Mouse (Mus musculus) skeletal muscle tissue, adult 2 months (tissue): ENCODE data around the gene Pgm2.

ENCODE experiments used
- DNase-seq: peaks from one replicate; pipeline ENCODE4 v3.0.0-alpha.2; 2012; ENCODE audit warnings: low read depth, low spot score

The Pgm2 gene

DNA sequence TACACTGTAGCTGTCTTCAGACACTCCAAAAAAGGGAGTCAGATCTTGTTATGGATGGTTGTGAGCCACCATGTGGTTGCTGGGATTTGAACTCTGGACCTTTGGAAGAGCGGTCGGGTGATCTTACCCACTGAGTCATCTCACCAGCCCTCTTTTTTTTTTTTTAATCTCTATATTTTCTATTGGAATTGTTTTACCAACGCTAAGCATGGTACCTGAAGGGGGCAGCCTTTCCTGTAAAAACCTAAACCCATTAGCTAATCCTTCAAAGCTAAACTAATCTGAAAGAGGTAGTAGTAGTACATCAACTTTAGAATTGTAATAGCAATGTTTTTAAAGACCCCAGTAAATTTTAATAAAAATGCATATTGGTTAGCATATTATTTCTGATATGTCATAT lies 17.2 kb upstream of the Pgm2 start:
- no peak for DNase-seq

DNA sequence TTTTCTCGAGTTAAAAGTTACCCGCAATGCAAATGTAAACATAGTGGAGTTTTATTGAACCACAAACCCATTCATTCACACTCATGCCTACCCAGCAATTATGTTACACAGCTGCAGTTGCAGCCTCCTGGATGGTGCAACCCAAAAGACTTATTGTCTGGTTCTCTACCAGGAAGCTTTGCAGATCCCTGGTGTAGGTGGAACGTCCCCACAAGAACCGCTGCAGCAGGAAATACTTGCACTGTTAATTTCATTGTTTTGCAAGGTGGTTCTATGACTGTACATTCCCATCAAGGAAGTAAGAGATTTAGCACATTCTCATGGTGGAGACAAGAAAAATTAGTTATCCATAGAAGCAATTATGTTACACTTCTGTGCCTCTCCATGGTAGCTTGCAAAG lies 15.4 kb upstream of the Pgm2 start:
- no peak for DNase-seq

DNA sequence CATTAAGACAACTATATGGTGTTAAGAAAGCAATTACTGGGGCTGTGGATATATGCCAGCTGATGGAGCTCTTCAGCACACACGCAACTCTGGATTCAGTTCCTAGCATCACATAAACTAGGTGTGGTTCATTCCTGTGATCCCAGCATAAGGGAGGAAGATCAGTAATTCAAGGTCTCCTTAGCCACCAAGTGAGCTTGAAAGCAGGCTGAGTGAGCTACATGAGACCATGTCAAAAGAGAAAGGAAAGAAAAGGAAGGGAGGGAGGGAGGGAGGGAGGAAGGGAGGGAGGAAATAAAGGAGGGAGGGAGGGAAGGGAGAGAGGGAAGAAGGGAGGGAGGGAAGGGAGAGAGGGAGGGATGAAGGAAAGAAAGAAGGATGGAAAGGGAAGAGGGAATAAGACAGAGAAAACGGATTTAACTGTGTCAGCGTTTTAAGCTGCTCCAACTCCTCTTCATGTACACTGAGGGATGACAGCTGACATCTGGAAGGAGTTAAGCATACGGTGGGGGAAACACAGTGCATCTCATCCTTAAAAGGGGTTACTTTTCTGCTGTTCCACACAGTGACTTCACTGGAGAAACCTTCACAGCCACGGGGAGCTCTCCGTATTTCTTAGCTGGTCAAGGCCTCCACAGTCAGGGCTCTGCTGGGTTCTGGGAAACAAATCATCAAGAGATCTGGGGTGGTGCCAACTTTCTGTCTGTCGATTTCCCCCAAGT lies 13.8 kb upstream of the Pgm2 start:
- DNase-seq: no peak

DNA sequence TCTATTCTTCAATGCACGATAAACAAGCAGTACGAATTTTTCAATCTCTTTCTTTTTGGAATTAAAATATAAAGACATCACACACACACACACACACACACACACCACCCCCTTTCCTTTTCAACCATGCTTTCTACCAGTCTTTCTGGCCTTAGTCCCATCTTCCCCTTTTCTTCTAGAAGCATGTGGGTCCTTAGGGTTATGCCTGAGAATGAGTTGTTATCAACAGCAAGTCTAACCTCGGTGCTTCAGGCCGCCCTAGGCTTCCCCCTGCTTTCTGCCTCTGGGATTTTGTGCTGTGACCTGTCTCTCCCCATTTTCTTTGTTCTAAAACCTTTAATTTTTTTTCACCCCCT lies 13.3 kb upstream of the Pgm2 start:
- DNase-seq: no peak

DNA sequence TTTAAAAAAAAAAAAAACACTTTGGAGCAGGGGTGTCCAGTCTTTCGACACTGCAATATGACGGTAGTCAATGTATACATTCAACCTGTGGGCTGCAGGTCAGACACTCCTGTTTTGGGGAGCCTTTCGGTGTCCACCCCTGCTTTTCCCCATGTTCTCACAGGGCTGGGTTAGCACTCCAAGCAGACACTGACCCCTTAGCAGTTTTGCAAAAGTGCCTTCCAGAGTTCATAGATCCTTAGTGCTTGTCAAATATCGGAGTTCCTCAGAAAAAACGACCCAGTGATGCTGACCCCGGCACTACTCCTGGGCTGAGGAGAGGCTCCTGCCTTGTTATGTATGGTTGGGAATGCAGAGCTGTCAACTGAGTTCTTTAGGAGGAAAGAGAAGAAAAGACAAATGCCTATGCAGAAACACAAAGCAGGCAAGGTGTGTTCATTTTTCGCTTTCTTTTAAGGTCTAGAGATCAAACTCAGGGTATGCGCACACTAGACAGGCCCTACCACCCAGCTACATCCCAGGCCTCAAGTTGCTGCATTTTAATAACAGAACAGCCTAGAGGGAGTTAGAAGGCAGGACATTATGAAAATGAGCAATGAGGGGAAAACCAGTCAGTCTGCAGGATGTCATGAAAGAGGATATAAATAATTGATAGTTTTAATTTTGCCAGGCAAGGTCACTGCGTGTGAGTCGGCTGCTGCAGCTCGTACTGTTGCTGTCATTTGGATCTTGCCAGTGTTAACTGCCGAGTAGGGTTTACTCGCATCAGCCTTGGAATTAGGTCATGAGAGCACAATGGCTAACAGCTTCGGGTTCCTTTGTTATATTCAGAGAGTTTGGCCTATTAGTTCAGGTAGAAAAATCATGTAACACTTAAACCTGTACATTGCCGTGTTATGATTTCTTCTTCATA lies 9.0 kb upstream of the Pgm2 start:
- DNase-seq: no peak

DNA sequence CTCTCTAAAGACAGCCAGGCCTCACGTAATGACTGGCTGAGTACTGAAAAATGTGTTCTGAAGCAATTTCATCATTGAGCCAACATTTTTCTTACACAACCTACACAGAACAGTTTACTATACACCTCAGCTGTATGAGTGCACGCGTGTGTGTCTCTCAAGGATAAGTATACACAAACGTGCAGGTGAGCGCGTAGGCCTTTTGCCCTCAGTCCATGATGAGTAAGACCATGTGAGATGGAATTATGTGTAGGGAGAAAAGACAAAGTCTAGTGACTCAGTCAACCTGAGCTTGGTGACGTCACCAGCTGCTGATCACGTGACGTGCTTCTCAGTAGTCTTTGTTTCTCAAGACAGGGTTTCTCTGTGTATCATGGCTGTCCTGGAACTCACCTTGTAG lies 7.3 kb upstream of the Pgm2 start:
- no peak for DNase-seq

DNA sequence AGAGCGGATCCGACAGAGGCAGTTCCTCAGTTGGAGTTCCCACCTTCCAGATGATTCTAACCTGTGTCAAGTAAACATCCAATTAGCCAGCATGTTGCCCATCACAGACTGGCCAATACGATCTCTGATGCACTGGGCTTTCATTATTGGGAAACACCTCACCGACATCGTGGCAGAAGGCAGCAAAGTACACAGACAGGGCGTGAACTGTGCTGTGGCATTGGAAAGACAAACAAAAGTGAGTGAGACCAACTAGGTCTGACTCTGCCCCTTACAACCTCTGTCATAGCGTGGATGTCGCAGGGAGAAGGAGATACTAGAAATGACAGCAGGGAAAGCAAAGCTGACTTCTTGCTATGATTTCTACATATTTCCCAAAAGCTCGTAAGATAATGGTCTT lies 4.0 kb upstream of the Pgm2 start:
- DNase-seq: no peak

DNA sequence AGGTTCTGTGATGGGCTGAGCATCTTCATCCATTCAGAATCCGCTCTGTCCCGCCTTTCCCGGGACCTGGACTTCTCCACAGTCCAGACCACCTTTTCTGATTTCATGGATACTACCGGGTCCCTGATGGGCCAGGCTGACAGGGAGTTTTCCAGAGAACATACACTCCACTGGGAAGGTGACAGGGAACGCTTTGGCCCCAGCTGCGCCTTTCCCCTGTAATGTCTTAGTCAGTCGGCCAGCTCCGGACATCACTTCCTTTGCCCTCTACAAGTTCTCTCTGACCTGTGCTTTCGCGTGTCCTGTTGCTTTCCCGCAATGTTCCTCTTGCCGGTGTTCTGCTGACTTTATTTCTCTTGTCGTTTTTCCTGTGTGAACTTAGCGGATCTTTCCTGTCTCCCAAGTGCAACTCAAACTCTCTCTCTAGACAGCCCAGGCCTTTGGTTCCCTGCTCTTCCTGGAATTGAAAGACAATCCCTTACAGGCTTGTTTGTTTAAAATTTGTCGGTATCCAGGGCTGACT lies 660 bp downstream of the Pgm2 start:
- DNase-seq: peak; percentile 21

DNA sequence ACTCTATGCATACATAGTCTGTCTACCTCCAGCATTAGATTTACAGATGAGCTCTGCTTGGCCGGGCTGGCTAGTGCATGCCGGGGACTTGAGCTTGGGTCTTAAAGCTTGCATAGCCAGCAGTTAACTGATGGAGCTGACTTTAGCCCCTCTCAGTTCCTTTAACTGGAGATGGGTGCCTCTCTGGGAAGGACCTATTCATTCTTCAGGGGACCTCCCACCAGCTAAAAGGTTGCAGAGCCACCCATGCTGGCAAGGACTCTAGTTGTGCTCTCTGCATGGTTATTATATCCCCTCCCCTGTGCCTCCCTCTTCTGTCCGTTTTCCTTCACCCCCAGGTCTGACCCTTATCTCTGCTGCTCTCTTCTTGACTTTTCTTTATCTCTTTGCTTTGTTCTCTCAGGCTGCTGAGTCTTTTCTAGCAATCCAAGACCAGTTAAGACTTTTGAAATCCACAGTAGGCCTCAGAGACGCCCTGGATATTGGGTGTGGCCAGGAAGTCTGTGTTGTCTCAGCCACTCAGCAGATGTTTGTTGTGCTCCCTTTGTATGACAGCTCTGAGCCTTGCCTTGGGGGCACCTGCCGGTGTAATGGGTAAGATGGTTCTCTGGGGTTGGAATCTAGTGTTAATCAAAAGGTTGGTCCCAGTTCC lies 2.7 kb downstream of the Pgm2 start:
- no peak for DNase-seq

DNA sequence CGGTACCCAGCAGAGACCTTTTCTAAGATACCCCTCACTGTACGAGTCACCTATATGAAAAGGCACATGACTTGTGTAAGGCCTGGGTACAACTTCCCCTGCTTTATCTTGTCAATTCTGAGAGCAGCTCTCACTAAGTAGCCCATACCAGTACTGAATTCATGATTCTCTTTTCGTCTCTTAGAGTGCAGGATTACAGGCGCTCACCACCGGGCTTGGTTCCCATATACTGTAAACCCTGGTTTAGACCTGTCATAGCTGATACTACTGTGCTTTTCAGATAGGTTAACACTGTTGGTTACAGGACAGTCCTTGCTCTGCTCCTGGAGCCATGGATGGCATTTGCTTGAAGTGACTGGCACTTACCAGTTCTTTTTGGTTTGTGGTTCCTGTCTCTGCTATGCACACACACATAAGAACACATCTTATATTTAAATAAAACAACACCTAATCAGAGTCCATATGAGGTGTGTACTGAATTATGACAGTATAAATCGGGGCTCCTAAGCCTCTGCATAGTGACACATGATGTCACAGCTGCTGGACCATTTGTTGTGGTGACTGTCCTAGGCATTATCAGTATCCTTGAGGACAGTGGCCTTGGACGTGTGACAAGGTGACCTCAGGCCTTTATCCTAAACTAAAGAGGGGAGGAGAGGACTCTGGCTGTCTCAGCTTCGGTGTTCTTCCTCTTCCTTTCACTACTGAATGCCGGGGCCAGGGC lies 9.4 kb downstream of the Pgm2 start:
- no peak for DNase-seq

DNA sequence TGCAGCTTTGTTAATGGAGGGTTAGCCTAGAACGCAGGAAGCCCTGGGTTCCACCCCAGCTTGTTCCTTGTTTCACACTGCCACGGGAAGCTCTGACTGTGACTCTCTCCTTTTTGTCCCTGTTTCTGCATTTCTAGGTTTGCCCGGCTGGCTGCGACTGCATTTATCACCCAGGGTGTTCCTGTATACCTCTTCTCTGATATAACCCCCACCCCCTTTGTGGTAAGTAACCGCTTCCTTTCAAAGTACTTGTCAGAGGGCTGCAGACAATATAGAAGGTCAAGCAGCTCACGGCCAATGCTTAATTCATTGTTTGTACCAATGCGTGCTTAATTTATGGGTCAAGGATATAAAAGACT lies 9.9 kb downstream of the Pgm2 start:
- no peak for DNase-seq

DNA sequence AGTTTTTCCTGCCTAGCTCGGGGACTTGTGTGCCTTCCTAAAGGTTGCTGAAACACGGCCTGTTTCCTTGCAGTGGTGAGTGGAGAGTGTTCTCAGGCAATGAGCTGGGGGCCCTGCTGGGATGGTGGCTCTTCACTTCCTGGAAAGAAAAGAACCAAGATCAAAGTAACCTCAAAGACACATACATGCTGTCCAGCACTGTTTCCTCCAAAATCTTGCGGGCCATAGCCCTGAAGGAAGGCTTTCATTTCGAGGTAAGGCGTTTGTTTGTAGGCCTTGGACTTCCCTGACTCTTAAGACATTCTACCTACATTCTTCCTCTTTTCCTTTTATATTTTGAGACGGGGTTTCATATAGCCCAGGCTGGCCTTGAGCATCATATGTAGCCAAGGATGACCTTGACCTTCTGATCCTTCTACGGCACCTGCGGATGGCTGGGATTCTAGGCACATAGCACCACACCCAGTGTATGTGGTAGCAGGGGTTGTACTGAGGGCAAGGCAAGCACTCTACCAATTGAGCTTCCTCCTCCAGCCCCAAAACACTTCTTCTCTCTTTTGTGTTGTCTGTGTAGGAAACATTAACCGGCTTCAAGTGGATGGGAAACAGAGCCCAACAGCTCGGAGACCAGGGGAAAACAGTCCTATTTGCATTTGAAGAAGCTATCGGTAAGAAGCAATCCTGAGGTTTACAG lies 15.0 kb downstream of the Pgm2 start:
- DNase-seq: no peak

DNA sequence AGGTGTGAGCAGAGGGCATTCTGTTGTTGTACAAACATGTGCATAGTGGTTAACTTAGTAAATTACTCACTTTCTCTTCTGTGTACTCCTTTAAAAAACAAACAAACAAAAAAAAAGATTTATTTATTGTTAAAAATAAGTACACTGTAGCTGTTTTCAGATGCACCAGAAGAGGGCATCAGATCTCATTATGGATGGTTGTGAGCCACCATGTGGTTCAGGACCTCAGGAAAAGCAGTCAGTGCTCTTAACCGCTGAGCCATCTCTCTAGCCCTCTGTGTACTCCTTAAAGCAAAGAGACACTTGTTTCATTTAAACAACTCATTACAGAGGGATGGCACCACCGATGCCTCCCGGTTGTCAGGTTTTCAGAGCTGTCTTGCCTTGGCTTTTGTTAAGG lies 16.5 kb downstream of the Pgm2 start:
- no peak for DNase-seq

DNA sequence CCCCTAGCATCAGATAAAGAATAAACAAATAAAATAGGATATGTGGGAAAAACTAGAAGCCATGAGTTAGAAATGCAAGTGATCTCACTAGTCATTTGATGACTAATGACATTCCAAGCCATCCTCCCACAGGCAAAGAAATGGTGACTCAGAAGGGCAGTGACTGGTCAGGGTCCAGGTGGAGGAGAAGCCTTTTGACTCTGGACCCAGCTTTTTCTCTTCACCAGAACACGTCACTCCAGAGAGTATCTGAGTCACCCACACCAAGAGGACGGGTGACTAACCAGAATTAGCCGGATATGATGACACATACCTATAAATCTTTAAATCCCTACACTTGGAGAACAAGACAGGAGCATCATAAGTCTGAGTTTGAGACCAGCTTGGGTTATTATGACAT lies 19.6 kb downstream of the Pgm2 start:
- peak; percentile 17 for DNase-seq

DNA sequence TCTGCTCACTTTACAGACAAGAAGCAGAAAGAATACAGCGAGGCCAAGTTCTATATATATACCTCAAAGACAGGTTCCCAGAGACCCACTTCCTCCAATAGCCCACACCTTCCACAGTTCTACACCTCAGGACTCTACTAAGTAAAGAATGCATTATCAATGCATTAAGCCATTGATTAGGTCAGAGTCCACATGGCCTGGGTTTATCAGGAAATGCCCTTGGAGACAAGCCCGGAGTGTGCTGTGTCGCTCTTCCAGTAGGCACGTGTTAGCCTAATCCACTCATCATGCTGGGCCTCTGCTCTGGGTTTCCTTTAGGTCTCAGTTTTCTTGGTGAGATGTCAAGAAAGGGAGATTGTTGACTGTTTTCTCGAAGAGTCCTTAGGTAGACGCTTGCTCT lies 21.5 kb downstream of the Pgm2 start:
- DNase-seq: no peak

DNA sequence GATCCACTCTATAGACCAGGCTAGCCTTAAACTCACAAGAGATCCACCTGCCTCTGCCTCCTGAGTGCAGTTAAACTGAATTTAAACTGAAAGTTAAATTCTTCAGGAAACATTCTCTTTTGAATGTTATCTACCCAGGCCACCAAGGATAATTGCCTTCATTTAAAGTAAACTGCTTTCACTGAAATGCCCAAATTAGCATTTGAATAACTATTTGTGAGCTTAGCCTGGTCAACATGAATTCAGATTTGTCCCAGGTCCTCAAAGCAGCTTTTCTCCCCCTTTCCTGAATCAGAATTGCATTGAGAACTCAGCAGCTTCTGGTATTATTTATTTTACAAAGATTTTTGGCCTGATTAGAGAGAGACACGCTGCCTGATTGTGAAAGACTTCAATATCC lies 24.4 kb downstream of the Pgm2 start:
- DNase-seq: no peak

DNA sequence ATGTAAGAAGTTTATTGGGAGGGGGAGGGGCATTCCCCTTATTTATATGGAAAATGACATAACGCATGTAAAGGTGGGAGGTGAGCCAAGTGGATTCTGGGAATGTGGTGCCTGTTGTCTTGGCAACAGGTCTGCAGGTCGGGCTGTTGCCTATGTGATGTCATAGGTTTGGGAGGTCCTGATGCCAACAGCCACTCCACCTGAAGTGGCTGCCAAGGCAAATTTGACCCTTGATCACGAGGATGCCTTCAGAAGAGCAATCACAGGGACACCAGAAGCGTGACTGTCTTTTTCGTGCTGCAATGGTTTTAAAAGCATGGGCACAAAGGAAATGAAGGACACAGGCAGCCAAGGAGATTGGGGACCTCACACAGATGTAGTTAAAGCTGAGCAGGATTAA lies 33.0 kb downstream of the Pgm2 start:
- no peak for DNase-seq

DNA sequence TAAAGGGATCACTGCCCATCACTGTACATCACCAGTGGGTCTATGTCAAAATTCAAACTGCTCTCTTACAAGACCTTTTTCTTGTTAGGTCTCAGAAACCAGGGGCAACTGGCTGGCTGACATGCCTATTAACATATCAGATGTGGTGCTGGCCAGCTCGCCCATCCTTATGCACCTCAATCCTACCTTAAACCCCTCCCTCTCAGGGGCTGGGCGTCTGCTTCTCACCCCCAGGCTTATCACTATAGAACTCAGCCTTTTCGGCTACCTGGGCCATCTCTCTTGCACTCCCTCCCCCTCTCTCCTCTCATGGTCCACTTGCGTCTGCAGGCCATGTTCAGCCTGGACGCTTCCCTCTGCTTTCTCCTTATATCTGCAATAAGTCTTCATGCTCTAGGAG lies 38.8 kb downstream of the Pgm2 start:
- no peak for DNase-seq

DNA sequence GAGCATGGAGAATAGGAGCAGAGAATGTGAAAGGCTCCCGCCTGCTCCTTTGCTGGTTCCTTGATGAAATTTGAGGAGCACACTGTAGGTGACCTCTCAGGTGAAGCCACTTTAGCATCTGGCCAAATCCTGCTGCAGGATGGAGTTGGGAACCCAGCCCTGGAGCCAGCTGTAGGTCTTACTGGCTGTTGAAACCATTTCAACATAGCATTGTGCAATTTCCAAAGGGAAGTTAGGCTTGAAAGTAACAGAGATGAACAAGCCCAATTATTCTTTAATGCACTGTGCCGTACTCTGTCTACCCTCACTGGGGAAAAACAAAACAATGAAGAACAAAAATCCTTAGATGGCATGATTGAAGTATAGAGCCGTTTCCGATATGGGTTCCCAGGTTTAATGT lies 41.2 kb downstream of the Pgm2 start:
- no peak for DNase-seq

DNA sequence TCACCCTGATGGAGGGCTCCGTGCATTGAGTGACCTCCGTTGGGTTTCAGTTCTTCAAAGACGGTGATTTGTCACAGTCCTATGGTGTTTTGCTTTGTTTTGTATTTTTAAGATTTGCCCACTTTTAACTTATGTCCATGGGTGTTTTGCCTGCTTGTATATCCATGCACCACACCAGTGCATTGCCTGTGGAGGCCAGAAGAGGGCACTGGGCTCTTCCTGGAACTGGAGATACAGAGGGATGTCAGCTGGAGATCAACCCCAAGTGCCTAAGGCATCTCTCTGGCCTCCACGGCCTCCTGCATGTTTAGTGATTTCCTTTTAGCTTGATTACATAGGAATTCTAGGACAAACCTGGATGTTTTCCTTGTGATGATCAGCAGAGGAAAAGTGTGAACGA lies 43.6 kb downstream of the Pgm2 start:
- peak; percentile 20 for DNase-seq

DNA sequence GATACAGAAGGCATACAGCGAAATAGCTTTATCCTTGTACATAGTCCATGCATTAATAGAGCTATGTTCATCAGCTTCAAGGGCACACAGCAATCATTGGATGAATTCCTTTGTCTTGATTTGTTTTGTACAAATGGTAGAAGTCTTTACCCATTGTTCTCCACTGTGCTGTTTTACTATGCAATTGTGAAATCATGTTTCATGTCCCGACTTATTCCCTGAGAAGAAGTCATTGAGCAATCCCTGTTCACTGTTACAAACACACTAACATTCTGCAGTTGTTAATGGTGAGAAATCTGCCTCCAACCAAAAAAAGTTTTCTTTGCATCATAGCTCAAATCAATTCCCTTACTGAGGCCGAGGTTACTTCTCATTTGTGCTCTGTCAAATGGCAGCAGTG lies 47.5 kb downstream of the Pgm2 start:
- no peak for DNase-seq
